Mouse (Mus musculus): ENCODE measurements around the gene Srsf1.

GRCm38 (mm10) chr11:88099599-88100023 is 52.4 kb downstream of the Srsf1 start:
- TF ChIP-seq CTCF (IDR thresholded peaks at IDR 0.05; ENCODE audit: low read depth, low read length) (no peak), GATA1 (IDR thresholded peaks at IDR 0.05; ENCODE audit: borderline replicate concordance, low read length) (no peak), GATA2 (IDR thresholded peaks at IDR 0.05; ENCODE audit: borderline replicate concordance, low read depth, low read length) (no peak), TAL1 (conservative IDR thresholded peaks at IDR 0.05; ENCODE audit: low read depth, low read length) (no peak)

Data from G1E (cell line).